28 mouse cellular contexts compared by ENCODE assay signal in the genomic region with DNA sequence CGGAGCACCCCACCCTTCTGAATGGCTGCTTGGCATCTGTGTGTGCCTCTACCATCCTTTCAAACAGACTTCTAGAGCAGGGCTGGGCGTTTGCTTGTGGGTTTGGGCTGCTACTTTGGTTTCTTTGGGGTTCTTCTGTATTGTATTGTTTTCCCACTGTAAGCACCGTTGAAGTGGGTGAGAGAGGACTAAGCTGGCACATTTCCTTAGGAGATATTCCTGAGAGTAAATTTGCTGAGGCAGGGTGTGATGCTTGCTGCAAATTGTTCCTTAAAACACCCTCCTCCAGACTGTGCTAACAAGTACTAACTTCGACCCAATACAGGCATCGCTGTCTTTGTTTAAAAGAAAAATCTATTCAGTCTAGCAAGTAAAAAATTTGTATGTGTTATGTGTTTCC.
DNase-seq lines count a peak whose midpoint lies in the region; ATAC-seq and TF ChIP-seq lines count a peak whose summit lies in the region.
"Had no signal": no experiment of that assay in that cellular context is flagged by ENCODE, and none has a peak within 500 bp of the region (broad histone marks: within the 10 kb centered on the region; RNA-seq: fewer than 3 reads in every experiment).

No protein-coding gene starts in this region.

- ATAC-seq in forebrain, embryonic 13.5 days, result no peak
- no peak for ATAC-seq in hindbrain, embryonic 14.5 days (ENCODE audit: low FRiP score)
- no peak for ATAC-seq in hindbrain, postnatal 0 days
- ATAC-seq: activated CD4-positive, CD25-positive, alpha-beta regulatory T cell, adult 4 months; forebrain, embryonic 16.5 days; hindbrain, embryonic 16.5 days; inflammation-experienced regulatory T-cells, adult 6 months; intestine, embryonic 16.5 days had no signal

- no peak overlapping the region for H3K4me3 ChIP-seq in forebrain, embryonic 10.5 days
- H3K4me3 ChIP-seq in forebrain, embryonic 13.5 days, result no peak overlapping the region
- no peak overlapping the region for H3K4me3 ChIP-seq in ES-Bruce4 (ENCODE audit: low read depth, low read length)
- H3K4me3 ChIP-seq in hindbrain, embryonic 14.5 days (replicated peaks; ENCODE audit: low read length), result no peak overlapping the region
- H3K4me3 ChIP-seq in hindbrain, postnatal 0 days (ENCODE audit: low read length), result no peak overlapping the region
- H3K4me3 ChIP-seq: embryonic facial prominence, embryonic 12.5 days; embryonic facial prominence, embryonic 15.5 days; forebrain, embryonic 12.5 days; heart, adult 2 months; heart, embryonic 10.5 days; heart, embryonic 13.5 days; hindbrain, embryonic 12.5 days had no signal

- H3K9me3 ChIP-seq in forebrain, embryonic 10.5 days, result peaks cover 4% of the 10 kb centered on the region; the same call in 1 of the 2 replicates
- 0 out of 2 replicates have a peak, but pooled peaks cover 3% of the 10 kb centered on the region for H3K9me3 ChIP-seq in forebrain, embryonic 13.5 days (replicated peaks)
- peaks cover 9% of the 10 kb centered on the region for H3K9me3 ChIP-seq in ES-Bruce4 (replicated peaks; ENCODE audit: control insufficient read depth, insufficient read depth, low read length, poor library complexity, severe bottlenecking)
- H3K9me3 ChIP-seq in hindbrain, embryonic 14.5 days (ENCODE audit: control insufficient read depth, low read length), result no peaks in the 10 kb centered on the region
- H3K9me3 ChIP-seq in hindbrain, postnatal 0 days (ENCODE audit: low read length), result no peaks in the 10 kb centered on the region
- H3K9me3 ChIP-seq: embryonic facial prominence, embryonic 12.5 days; embryonic facial prominence, embryonic 15.5 days; heart, embryonic 10.5 days; heart, embryonic 13.5 days; hindbrain, embryonic 12.5 days had no signal

- H3K27me3 ChIP-seq in forebrain, embryonic 10.5 days (ENCODE audit: poor library complexity, severe bottlenecking), result no peaks in the 10 kb centered on the region; the same call in 1 of the 2 replicates
- no peaks in the 10 kb centered on the region for H3K27me3 ChIP-seq in forebrain, embryonic 13.5 days
- no peaks in the 10 kb centered on the region for H3K27me3 ChIP-seq in ES-Bruce4 (ENCODE audit: control insufficient read depth, insufficient read depth, low read length, poor library complexity, severe bottlenecking)
- no peaks in the 10 kb centered on the region for H3K27me3 ChIP-seq in hindbrain, embryonic 14.5 days (ENCODE audit: control insufficient read depth, insufficient read depth, low read length)
- no peaks in the 10 kb centered on the region for H3K27me3 ChIP-seq in hindbrain, postnatal 0 days (ENCODE audit: insufficient read depth, low read length)
- H3K27me3 ChIP-seq: embryonic facial prominence, embryonic 12.5 days; embryonic facial prominence, embryonic 15.5 days; forebrain, embryonic 12.5 days; heart, embryonic 13.5 days; hindbrain, embryonic 12.5 days had no signal

- 88% methylated on average over 5 of the region's 5 CpGs for WGBS in forebrain, embryonic 10.5 days
- WGBS in forebrain, embryonic 13.5 days, result 81% methylated on average over 5 of the region's 5 CpGs
- WGBS in hindbrain, embryonic 14.5 days, result 88% methylated on average over 5 of the region's 5 CpGs
- WGBS in hindbrain, postnatal 0 days, result 90% methylated on average over 5 of the region's 5 CpGs

- H3K36me3 ChIP-seq in forebrain, embryonic 10.5 days (replicated peaks), result no peaks in the 10 kb centered on the region
- H3K36me3 ChIP-seq in forebrain, embryonic 13.5 days (ENCODE audit: poor library complexity, severe bottlenecking), result no peaks in the 10 kb centered on the region
- no peaks in the 10 kb centered on the region for H3K36me3 ChIP-seq in ES-Bruce4 (ENCODE audit: control insufficient read depth, insufficient read depth, low read length, poor library complexity, severe bottlenecking)
- no peaks in the 10 kb centered on the region for H3K36me3 ChIP-seq in hindbrain, embryonic 14.5 days (replicated peaks; ENCODE audit: control insufficient read depth, insufficient read depth)
- H3K36me3 ChIP-seq in hindbrain, postnatal 0 days (ENCODE audit: insufficient read depth, low read length), result no peaks in the 10 kb centered on the region
- H3K36me3 ChIP-seq: embryonic facial prominence, embryonic 12.5 days; embryonic facial prominence, embryonic 15.5 days; forebrain, embryonic 12.5 days; heart, embryonic 10.5 days; heart, embryonic 13.5 days; hindbrain, embryonic 12.5 days had no signal

- H3K27ac ChIP-seq in forebrain, embryonic 10.5 days, result 0 out of 2 replicates have a peak overlapping the region, but pooled peaks have one; percentile 9
- H3K27ac ChIP-seq in forebrain, embryonic 13.5 days, result no peak overlapping the region
- H3K27ac ChIP-seq in ES-Bruce4 (ENCODE audit: insufficient read depth, low read length), result peak overlapping the region; percentile 69
- H3K27ac ChIP-seq in hindbrain, embryonic 14.5 days, result no peak overlapping the region
- no peak overlapping the region for H3K27ac ChIP-seq in hindbrain, postnatal 0 days
- H3K27ac ChIP-seq: embryonic facial prominence, embryonic 12.5 days; embryonic facial prominence, embryonic 15.5 days; forebrain, embryonic 12.5 days; heart, adult 2 months; heart, embryonic 10.5 days; heart, embryonic 13.5 days; hindbrain, embryonic 12.5 days had no signal

- DNase-seq in forebrain, embryonic 10.5 days (ENCODE audit: extremely low spot score, low spot score), result no peak
- peak; percentile 67 for DNase-seq in R1 (ENCODE audit: low read depth, low spot score)
- DNase-seq in brain, adult 2 months (ENCODE audit: low read depth, low spot score), result peak; percentile 57
- DNase-seq in spleen, postnatal 36 days (ENCODE audit: low spot score in 2 of 2), result no peak
- no peak for DNase-seq in hindbrain, embryonic 14.5 days (ENCODE audit: low spot score)
- no peak for DNase-seq in hindbrain, postnatal 0 days (ENCODE audit: low spot score)
- DNase-seq: adrenal gland, adult 8-10 months; adrenal gland, postnatal 25 days; cerebellum, adult 18-20 months; cerebellum, adult 9-11 months; cerebellum, postnatal 25 days; gastrocnemius, postnatal 25 days; heart, adult 2 months; heart, postnatal 14 days; kidney, adult 18-20 months had no signal

- no peak for TF ChIP-seq EP300 in ES-Bruce4 (IDR thresholded peaks at IDR 0.05; ENCODE audit: insufficient read depth, low read depth, low read length)

- peaks cover 10% of the 10 kb centered on the region for H3K4me1 ChIP-seq in forebrain, embryonic 10.5 days
- H3K4me1 ChIP-seq in forebrain, embryonic 13.5 days, result peaks cover 2% of the 10 kb centered on the region; the same call in 1 of the 2 replicates
- peaks cover 2% of the 10 kb centered on the region for H3K4me1 ChIP-seq in ES-Bruce4 (ENCODE audit: control insufficient read depth, insufficient read depth, low read length)
- no peaks in the 10 kb centered on the region for H3K4me1 ChIP-seq in hindbrain, embryonic 14.5 days (replicated peaks; ENCODE audit: control insufficient read depth, insufficient read depth, low read length)
- no peaks in the 10 kb centered on the region for H3K4me1 ChIP-seq in hindbrain, postnatal 0 days (ENCODE audit: insufficient read depth, low read length)
- H3K4me1 ChIP-seq: hindbrain, embryonic 12.5 days had no signal

- no peak for TF ChIP-seq POLR2A in ES-Bruce4 (IDR thresholded peaks at IDR 0.05; ENCODE audit: insufficient read depth, low read length)

- H3K4me2 ChIP-seq in forebrain, embryonic 13.5 days, result no peak overlapping the region
- H3K4me2 ChIP-seq in hindbrain, embryonic 14.5 days (replicated peaks), result no peak overlapping the region
- no peak overlapping the region for H3K4me2 ChIP-seq in hindbrain, postnatal 0 days (ENCODE audit: low read depth, low read length)
- H3K4me2 ChIP-seq: embryonic facial prominence, embryonic 12.5 days; embryonic facial prominence, embryonic 15.5 days; forebrain, embryonic 12.5 days; heart, embryonic 13.5 days; hindbrain, embryonic 12.5 days had no signal

- no peak for TF ChIP-seq CTCF in ES-Bruce4 (IDR thresholded peaks at IDR 0.05; ENCODE audit: low read depth, low read length)
- no peak for TF ChIP-seq CTCF in hindbrain, postnatal 0 days (IDR thresholded peaks at IDR 0.05; ENCODE audit: low read depth)

- H3K9ac ChIP-seq in forebrain, embryonic 13.5 days, result no peak overlapping the region
- H3K9ac ChIP-seq in ES-Bruce4 (ENCODE audit: low read depth, poor library complexity, severe bottlenecking), result no peak overlapping the region
- H3K9ac ChIP-seq in hindbrain, embryonic 14.5 days, result no peak overlapping the region
- H3K9ac ChIP-seq in hindbrain, postnatal 0 days (replicated peaks; ENCODE audit: low read length), result no peak overlapping the region
- H3K9ac ChIP-seq: embryonic facial prominence, embryonic 12.5 days; embryonic facial prominence, embryonic 15.5 days; forebrain, embryonic 12.5 days; heart, embryonic 13.5 days; hindbrain, embryonic 12.5 days had no signal

Comparison
In these comparisons a context has a peak if more than half of its experiments do, and no peak if none do; other contexts are left out.
1. H3K27ac ChIP-seq: peak in forebrain, embryonic 10.5 days (single experiment) and ES-Bruce4 (single experiment); none in forebrain, embryonic 13.5 days (single experiment), hindbrain, embryonic 14.5 days (single experiment) and hindbrain, postnatal 0 days (single experiment).
2. DNase-seq: peak in R1 (single experiment) and brain, adult 2 months (single experiment); none in forebrain, embryonic 10.5 days (single experiment), spleen, postnatal 36 days (0 of 2), hindbrain, embryonic 14.5 days (single experiment) and hindbrain, postnatal 0 days (single experiment).